Mouse (Mus musculus) liver, postnatal 0 days (tissue): Measurements from ENCODE around the gene Tcf7l2.

Source experiments
- CTCF ChIP-seq: sonication (generic); IDR thresholded peaks from 2 replicates; pipeline ENCODE4 v1.5.1; 2016; ENCODE audit warnings: antibody characterized with exemption, low read depth
- EP300 ChIP-seq: IDR thresholded peaks from 2 replicates; pipeline ENCODE4 v1.6.1; 2016; ENCODE audit warnings: antibody characterized with exemption, low read depth, mild to moderate bottlenecking

GRCm38 (mm10) chr19:55788285-55788904, 46.8 kb downstream of the Tcf7l2 start:
- TF ChIP-seq CTCF (no peak), EP300 (no peak)
